Mouse (Mus musculus) embryonic facial prominence, embryonic 11.5 days (tissue): ENCODE results near the gene Gtf2h4. TPM values are rescaled to one million over a fixed set of nuclear protein-coding genes. Genes with fewer than 3 reads are reported as not detected.
A peak's percentile ranks its signal among the peaks of the same experiment; 100 is the strongest.

ENCODE experiments used
- ATAC-seq: fragments of 200-750 bp; cut with Nextera tagmentation; replicated peaks from 2 replicates; pipeline ENCODE4 v1.8.0; 2017; ENCODE audit warnings: low read depth; ENCODE audit not compliant: insufficient number of reproducible peaks, low FRiP score, low TSS enrichment
- DNase-seq: peaks from one replicate; pipeline ENCODE4 v3.0.0-alpha.2; 2015; ENCODE audit warnings: low spot score
- H3K27ac ChIP-seq: fragments of 300-500 bp; sonication (generic); replicated peaks from 2 replicates; pipeline ENCODE4 v1.5.1; 2014; ENCODE audit warnings: mild to moderate bottlenecking, low read depth, low read length, control low read depth
- H3K27me3 ChIP-seq: fragments of 300-500 bp; sonication (generic); 2 replicates; pipeline ENCODE4 v1.6.1; 2014; ENCODE audit warnings: mild to moderate bottlenecking, low read length, moderate library complexity, mixed read lengths; ENCODE audit not compliant: control insufficient read depth, insufficient read depth
- H3K36me3 ChIP-seq: fragments of 300-500 bp; sonication (generic); replicated peaks from 2 replicates; pipeline ENCODE4 v1.6.1; 2014; ENCODE audit warnings: low read depth, mild to moderate bottlenecking, low read length, moderate library complexity, mixed read lengths; ENCODE audit not compliant: control insufficient read depth, insufficient read depth
- H3K4me1 ChIP-seq: fragments of 300-500 bp; sonication (generic); 2 replicates; pipeline ENCODE4 v1.6.1; 2014; ENCODE audit warnings: low read length, mixed read lengths; ENCODE audit not compliant: control insufficient read depth, insufficient read depth
- H3K4me2 ChIP-seq: fragments of 300-500 bp; sonication (generic); 2 replicates; pipeline ENCODE4 v1.6.1; 2014; ENCODE audit warnings: low read depth, mild to moderate bottlenecking, control low read depth, low read length, moderate library complexity
- H3K4me3 ChIP-seq: fragments of 300-500 bp; sonication (generic); 2 replicates; pipeline ENCODE4 v1.5.1; 2014; ENCODE audit warnings: low read depth, low read length, control low read depth
- H3K9ac ChIP-seq: fragments of 300-500 bp; sonication (generic); replicated peaks from 2 replicates; pipeline ENCODE4 v1.6.1; 2014; ENCODE audit warnings: mild to moderate bottlenecking, control low read depth, low read length
- H3K9me3 ChIP-seq: fragments of 300-500 bp; sonication (generic); replicated peaks from 2 replicates; pipeline ENCODE4 v1.6.1; 2016; ENCODE audit warnings: mild to moderate bottlenecking, low read length, inconsistent platforms, mixed read lengths; ENCODE audit not compliant: control insufficient read depth
- WGBS: fragments of 180-500 bp; shearing (Covaris S2); extraction: QIAGEN DNeasy Blood & Tissue Kit; methylation state at CpG from one replicate; pipeline ENCODE4 v1.1.7; 2014; 5-methylcytosine and 5-hydroxymethylcytosine counted together
- polyA plus RNA-seq: library from polyadenylated mRNA; unstranded; fragments of >200 nt; fragmentation: Nextera tagmentation; extraction: Ambion mirVana; gene quantifications from 2 replicates; pipeline ENCODE4 v1.2.1, GENCODE M21; 2014

Gene Gtf2h4
- polyA plus RNA-seq, 1 experiment from 2014 or later, result 43.3 TPM

- no peak for DNase-seq
- H3K27ac ChIP-seq, result peak overlapping the region; percentile 74
- H3K4me3 ChIP-seq, result peak overlapping the region; percentile 61
- peak overlapping the region; percentile 81 for H3K9ac ChIP-seq
- H3K27me3 ChIP-seq, result peaks cover 11% of the 10 kb centered on the region
- H3K9me3 ChIP-seq, result no peaks in the 10 kb centered on the region
- H3K4me2 ChIP-seq, result peak overlapping the region; percentile 94
- ATAC-seq, result no peak
- H3K36me3 ChIP-seq, result no peaks in the 10 kb centered on the region
- WGBS, result 2% methylated on average over 16 of the region's 16 CpGs
- peaks cover 4% of the 10 kb centered on the region; the same call in 1 of the 2 replicates for H3K4me1 ChIP-seq
Observed at GRCm38 (mm10) chr17:35701203-35701977, 27.9 kb upstream of the Gtf2h4 start.

GRCm38 (mm10) chr17:35700371-35700961 is 26.9 kb upstream of the Gtf2h4 start:
- peak; percentile 24; the same call in 1 of the 2 replicates for ATAC-seq
- peak overlapping the region; percentile 74 for H3K27ac ChIP-seq
- DNase-seq, result peak; percentile 69
- H3K9me3 ChIP-seq, result no peaks in the 10 kb centered on the region
- H3K9ac ChIP-seq, result peak overlapping the region; percentile 81
- peak overlapping the region; percentile 61 for H3K4me3 ChIP-seq
- H3K27me3 ChIP-seq, result peaks cover 11% of the 10 kb centered on the region
- no peaks in the 10 kb centered on the region for H3K36me3 ChIP-seq
- WGBS, result under 1% methylated on average over 34 of the region's 66 CpGs
- H3K4me2 ChIP-seq, result peak overlapping the region; percentile 94
- H3K4me1 ChIP-seq, result peaks cover 4% of the 10 kb centered on the region; the same call in 1 of the 2 replicates

DNA sequence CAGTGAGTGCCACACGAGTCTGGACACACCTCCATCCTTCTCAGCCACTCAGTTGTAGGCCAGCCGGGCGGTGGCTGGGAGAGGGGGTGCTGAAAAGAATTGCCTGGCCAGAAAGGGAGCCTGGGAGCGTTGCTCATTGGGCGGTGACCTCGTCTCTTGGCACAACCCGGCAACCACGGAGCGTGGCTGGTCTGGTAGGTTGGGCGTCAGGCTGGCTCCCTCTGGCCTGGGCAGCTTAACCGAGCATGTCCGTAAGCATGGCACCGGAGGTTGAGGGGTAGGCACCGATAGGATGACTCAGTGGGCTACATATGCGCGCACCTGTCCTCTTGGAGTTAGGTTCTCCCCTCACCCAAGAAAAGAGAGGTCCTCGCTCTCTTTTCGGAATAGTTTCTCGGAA is 26.4 kb upstream of the Gtf2h4 start:
- 5% methylated on average over 18 of the region's 19 CpGs for WGBS

GRCm38 (mm10) chr17:35698501-35698883 is 25.0 kb upstream of the Gtf2h4 start:
- H3K27ac ChIP-seq, result peak overlapping the region; percentile 78; the same call in 1 of the 2 replicates
- WGBS, result 35% methylated on average over 5 of the region's 5 CpGs
- no peaks in the 10 kb centered on the region for H3K9me3 ChIP-seq
- H3K36me3 ChIP-seq, result no peaks in the 10 kb centered on the region
- H3K27me3 ChIP-seq, result peaks cover 8% of the 10 kb centered on the region
- H3K4me2 ChIP-seq, result peak overlapping the region; percentile 47
- no peak overlapping the region; the same call in 1 of the 2 replicates for H3K4me3 ChIP-seq
- ATAC-seq (no peak), DNase-seq (no peak)
- H3K4me1 ChIP-seq, result peaks cover 4% of the 10 kb centered on the region; the same call in 1 of the 2 replicates
- peak overlapping the region; percentile 61 for H3K9ac ChIP-seq

More for the DNA sequence above, 26.4 kb upstream of the Gtf2h4 start:
- Histone ChIP-seq H3K27me3 (peaks cover 11% of the 10 kb centered on the region), H3K9ac (peak overlapping the region; percentile 81), H3K27ac (peak overlapping the region; percentile 74), H3K4me1 (peaks cover 4% of the 10 kb centered on the region; the same call in 1 of the 2 replicates), H3K36me3 (no peaks in the 10 kb centered on the region), H3K4me2 (peak overlapping the region; percentile 94), H3K4me3 (peak overlapping the region; percentile 61), H3K9me3 (no peaks in the 10 kb centered on the region)
- DNase-seq (peak; percentile 34), ATAC-seq (no peak)

DNA sequence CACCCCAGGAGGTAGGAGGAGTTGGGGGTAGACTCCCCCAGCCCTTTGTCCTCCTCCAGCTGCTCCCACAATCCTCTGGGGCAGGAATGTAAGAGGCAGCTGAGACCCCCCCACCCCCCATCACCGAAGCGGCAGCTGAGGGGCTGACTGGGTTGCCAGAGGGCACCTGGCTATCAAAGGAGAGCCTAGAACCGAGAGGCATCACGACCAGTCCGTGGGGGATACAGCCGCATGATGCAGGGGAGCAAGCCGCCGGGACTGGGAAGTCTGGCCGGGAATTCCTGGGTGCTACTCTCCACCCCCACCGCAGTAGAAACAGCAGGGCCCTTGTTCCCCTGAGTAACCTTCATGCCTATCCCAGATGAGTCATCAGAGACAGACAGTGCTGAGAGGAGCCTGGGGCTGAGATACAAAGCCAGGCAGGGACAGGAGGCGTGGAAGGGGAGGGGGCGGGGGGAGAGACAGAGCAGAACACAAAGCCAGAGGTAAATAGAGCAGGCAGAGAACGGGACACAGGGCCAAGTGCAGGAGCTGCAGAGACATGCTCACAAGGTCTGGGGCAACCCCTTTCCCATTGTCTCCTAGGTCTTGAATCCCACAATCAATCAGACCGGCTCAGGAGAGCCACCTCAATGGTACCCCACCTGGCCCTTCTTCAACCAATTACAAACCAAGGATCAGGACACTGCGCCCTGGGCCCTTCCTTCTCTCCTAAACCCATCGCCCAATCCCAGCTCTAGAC is 24.4 kb upstream of the Gtf2h4 start:
- Histone ChIP-seq H3K27me3 (peaks cover 8% of the 10 kb centered on the region), H3K4me1 (peaks cover 4% of the 10 kb centered on the region; the same call in 1 of the 2 replicates), H3K36me3 (no peaks in the 10 kb centered on the region; the same call in 1 of the 2 replicates), H3K4me2 (peak overlapping the region; percentile 47), H3K9me3 (no peaks in the 10 kb centered on the region), H3K27ac (peak overlapping the region; percentile 78), H3K4me3 (peak overlapping the region; percentile 26), H3K9ac (peak overlapping the region; percentile 61)
- 3% methylated on average over 16 of the region's 16 CpGs for WGBS
- ATAC-seq (peak; percentile 62), DNase-seq (peak; percentile 62)

DNA sequence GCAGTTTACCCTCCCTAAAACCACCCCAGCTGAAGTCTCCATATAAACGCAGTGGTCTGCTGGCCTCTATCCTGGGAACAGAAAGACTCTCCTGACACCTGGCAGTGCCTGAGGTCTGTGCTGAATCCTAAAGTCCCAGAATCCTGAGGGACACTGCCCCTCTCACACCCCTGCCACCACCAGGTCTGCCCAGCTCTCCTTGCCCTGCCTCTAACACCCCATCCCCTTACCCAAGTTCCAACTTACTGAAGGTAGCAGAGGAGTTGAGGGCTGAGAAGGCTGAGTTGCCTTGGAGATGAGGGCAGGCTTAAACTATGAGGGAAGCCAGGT is 23.9 kb upstream of the Gtf2h4 start:
- H3K4me2 ChIP-seq, result peak overlapping the region; percentile 47
- H3K36me3 ChIP-seq, result no peaks in the 10 kb centered on the region; the same call in 1 of the 2 replicates
- ATAC-seq (no peak; the same call in 1 of the 2 replicates), DNase-seq (no peak)
- H3K27me3 ChIP-seq, result peaks cover 6% of the 10 kb centered on the region
- peak overlapping the region; percentile 61 for H3K9ac ChIP-seq
- 20% methylated on average over 1 of the region's 1 CpGs for WGBS
- peak overlapping the region; percentile 26 for H3K4me3 ChIP-seq
- H3K9me3 ChIP-seq, result no peaks in the 10 kb centered on the region
- H3K4me1 ChIP-seq, result peaks cover 4% of the 10 kb centered on the region; the same call in 1 of the 2 replicates
- H3K27ac ChIP-seq, result peak overlapping the region; percentile 78

- ATAC-seq (no peak), DNase-seq (no peak)
- Histone ChIP-seq H3K27ac (no peak overlapping the region), H3K36me3 (no peaks in the 10 kb centered on the region; the same call in 1 of the 2 replicates), H3K27me3 (peaks cover 5% of the 10 kb centered on the region), H3K4me2 (no peak overlapping the region), H3K9me3 (no peaks in the 10 kb centered on the region), H3K4me3 (no peak overlapping the region), H3K4me1 (peaks cover 4% of the 10 kb centered on the region; the same call in 1 of the 2 replicates), H3K9ac (no peak overlapping the region)
- WGBS, result 62% methylated on average over 6 of the region's 6 CpGs
Observed at GRCm38 (mm10) chr17:35696691-35697090, 23.2 kb upstream of the Gtf2h4 start.
